Mouse (Mus musculus): Measurements from ENCODE around the gene Atp2b1. TPM values are rescaled to one million over a fixed set of nuclear protein-coding genes. Genes with fewer than 3 reads are reported as not detected.

Gene Atp2b1
- polyA plus RNA-seq, 1 experiment from 2014 or later: 105 TPM

DNA sequence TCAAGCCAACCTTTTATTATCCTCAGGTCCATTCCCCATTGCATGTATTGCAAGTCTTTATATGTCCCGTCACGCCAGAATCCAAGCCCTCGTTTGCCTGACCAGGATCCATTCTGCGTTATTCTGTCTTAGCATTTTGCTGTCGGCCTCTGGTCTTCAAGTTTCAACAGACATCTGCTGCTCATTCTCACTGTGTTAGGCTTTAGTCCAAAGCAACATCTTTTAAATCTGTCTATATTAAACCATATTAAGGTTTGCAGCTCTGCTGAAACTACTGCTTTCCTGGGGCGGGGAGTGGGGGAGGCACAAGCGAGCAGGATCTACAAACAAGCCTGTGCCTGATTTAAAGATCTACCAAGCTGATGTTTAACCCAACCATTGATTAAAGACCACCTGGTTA, 115.6 kb downstream of the Atp2b1 start:
- Histone ChIP-seq H3K4me1 (no peaks in the 10 kb centered on the region), H3K36me3 (peaks cover 19% of the 10 kb centered on the region), H3K4me3 (no peak overlapping the region), H3K27ac (no peak overlapping the region), H3K27me3 (ENCODE audit: low read depth, poor library complexity, severe bottlenecking) (no peaks in the 10 kb centered on the region), H3K9me3 (replicated peaks) (no peaks in the 10 kb centered on the region)
- no peak for DNase-seq (ENCODE audit: low spot score)
- 95% methylated on average over 7 of the region's 7 CpGs for WGBS

DNA sequence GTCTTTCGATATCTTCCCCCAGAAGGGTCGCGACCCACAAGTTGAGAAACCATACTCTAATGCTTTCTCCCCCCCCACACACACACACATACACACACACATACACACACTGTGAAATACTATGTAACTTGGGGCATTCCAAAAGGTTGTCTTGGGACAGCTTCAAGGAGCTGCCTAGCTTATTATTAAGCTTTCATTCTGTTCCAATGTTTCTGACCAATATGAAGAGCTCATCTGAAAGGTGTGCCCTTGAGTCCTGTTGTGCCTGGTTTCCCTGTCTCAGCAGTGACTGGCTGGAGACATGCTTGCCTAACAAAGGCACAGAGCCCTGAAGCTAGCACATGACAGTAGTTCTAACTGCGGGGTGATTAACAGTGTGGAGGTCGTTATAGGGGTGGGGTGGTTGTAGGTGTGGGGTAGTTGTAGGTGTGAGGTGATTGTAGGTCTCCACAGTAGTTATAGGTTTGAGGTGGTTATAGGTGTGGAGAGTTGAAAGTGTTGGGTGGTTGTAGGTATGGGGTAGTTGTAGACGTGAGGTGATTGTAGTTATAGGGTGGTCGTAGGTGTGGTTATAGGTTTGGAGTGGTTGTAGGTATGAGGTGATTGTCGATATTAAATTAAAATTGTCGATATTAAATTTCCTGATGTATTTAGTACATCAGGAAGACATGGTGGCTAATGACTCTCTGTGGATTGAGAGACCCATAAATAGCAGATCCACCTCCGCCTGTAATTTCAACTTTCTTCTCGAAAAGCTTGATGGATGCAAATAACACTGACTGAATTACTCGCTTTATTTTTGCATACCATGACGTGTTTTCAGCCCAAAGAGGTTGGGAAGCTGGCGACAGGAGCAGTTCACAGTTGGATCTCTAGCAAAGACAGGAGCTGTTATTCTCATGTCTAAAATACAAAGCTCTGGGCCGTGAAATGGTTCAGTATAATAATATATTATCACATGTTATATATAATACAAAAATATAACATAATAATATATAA, 119.9 kb downstream of the Atp2b1 start:
- peaks cover 7% of the 10 kb centered on the region; the same call in 1 of the 2 replicates for H3K4me1 ChIP-seq
- 93% methylated on average over 15 of the region's 15 CpGs for WGBS
- no peak for DNase-seq (ENCODE audit: low spot score)
- H3K27ac ChIP-seq: no peak overlapping the region
- H3K9me3 ChIP-seq (replicated peaks): no peaks in the 10 kb centered on the region
- H3K36me3 ChIP-seq: peaks cover 4% of the 10 kb centered on the region; the same call in 1 of the 2 replicates
- H3K4me3 ChIP-seq: no peak overlapping the region
- H3K27me3 ChIP-seq (ENCODE audit: low read depth, poor library complexity, severe bottlenecking): no peaks in the 10 kb centered on the region

DNA sequence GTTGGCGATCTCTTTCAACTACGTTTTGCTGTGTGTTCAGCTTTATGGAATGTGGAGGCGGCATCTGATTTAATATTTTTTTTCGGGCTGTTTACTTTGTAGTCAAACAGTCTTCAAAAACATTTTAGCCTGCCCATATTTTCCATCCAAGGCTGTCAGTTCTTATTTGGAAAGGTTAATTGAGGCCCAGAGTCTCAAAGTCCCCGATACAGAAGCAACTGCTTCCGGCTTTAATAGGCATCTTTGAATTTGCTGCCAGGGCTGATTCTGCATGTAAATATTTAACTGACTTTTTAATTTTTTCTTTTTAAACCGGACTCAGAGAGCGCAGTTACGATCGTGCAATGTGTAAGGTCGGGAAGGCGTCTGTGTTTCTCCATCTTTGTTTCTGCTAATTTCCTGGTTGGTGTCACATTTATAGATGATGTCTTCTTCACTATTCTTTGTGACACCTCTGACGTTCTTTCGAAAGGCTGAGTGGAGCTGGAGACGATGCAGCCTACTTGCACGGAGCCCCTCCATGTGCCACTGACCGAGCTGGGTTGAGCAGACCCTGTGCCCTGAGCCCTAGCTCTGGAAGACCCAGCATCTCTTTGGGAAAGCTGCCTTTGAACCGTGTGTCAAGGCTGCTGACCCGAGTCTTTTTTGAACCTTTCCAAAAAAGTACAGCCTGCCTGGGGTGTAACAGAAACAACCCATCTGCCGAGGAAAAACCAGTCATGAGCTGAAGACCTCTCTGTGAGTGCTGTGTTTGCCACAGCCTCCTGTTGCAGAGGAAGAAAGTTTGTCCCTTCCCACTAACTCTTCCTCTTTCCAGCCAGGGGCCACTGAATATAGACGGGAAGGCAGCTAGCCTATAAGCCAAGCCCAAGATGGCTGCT, 123.2 kb downstream of the Atp2b1 start:
- H3K27me3 ChIP-seq (ENCODE audit: low read depth, poor library complexity, severe bottlenecking): no peaks in the 10 kb centered on the region
- no peak overlapping the region for H3K4me3 ChIP-seq
- DNase-seq (ENCODE audit: low spot score): no peak
- WGBS: 87% methylated on average over 21 of the region's 21 CpGs
- no peaks in the 10 kb centered on the region for H3K36me3 ChIP-seq
- peaks cover 7% of the 10 kb centered on the region; the same call in 1 of the 2 replicates for H3K4me1 ChIP-seq
- H3K9me3 ChIP-seq (replicated peaks): no peaks in the 10 kb centered on the region
- H3K27ac ChIP-seq: no peak overlapping the region

GRCm38 (mm10) chr10:99038866-99039265, 124.7 kb downstream of the Atp2b1 start:
- Histone ChIP-seq H3K36me3 (no peaks in the 10 kb centered on the region), H3K27ac (no peak overlapping the region), H3K4me1 (peaks cover 7% of the 10 kb centered on the region; the same call in 1 of the 2 replicates), H3K4me3 (no peak overlapping the region), H3K27me3 (ENCODE audit: low read depth, poor library complexity, severe bottlenecking) (no peaks in the 10 kb centered on the region), H3K9me3 (replicated peaks) (no peaks in the 10 kb centered on the region)
- no peak for DNase-seq (ENCODE audit: low spot score)
- 72% methylated on average over 3 of the region's 3 CpGs for WGBS

- peaks cover 7% of the 10 kb centered on the region; the same call in 1 of the 2 replicates for H3K4me1 ChIP-seq
- no peak for DNase-seq (ENCODE audit: low spot score)
- no peak overlapping the region for H3K4me3 ChIP-seq
- H3K9me3 ChIP-seq (replicated peaks): no peaks in the 10 kb centered on the region
- no peaks in the 10 kb centered on the region for H3K27me3 ChIP-seq (ENCODE audit: low read depth, poor library complexity, severe bottlenecking)
- 92% methylated on average over 5 of the region's 5 CpGs for WGBS
- H3K27ac ChIP-seq: no peak overlapping the region
- no peaks in the 10 kb centered on the region for H3K36me3 ChIP-seq
Measured at GRCm38 (mm10) chr10:99040171-99040570, 126.0 kb downstream of the Atp2b1 start.

DNA sequence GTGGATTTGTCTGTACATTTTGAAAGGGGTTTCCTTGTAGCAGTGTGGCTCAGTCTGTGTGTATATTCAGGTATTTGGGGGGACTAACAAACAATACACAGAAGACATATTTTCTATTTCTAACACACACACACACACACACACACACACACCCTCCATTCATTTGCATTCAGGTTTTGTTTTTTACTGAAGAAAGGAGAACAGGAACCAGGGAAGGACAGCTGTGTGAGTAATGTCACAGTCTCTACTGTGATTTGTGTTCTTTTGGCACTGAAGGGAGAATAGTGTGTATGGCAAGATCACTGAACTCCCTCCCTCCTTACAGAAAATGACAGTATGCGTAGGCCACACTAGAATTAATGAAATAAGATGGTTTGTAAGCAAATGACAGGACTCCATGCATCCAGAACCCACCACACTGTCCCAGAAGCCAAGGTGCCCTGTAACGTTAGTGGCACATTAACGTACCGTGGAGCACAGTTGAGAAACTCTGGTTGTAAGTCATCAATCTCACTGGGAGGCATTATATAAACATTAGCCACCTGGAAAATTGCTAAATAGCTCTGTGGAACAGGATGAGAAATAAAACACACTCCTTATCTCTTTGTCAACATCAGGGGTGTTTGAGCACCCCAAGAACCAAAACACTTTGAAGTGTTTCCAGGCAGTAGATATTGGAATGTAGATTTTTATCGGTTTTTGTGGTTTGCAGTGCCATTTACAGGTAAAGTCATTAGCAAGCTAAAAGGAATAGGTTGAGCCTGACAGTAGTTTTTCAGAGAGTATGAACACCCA, 132.7 kb downstream of the Atp2b1 start:
- H3K4me1 ChIP-seq: no peaks in the 10 kb centered on the region
- WGBS: 60% methylated on average over 5 of the region's 5 CpGs
- no peaks in the 10 kb centered on the region for H3K27me3 ChIP-seq (ENCODE audit: low read depth, poor library complexity, severe bottlenecking)
- H3K27ac ChIP-seq: no peak overlapping the region
- no peak for DNase-seq (ENCODE audit: low spot score)
- H3K36me3 ChIP-seq: no peaks in the 10 kb centered on the region
- H3K9me3 ChIP-seq (replicated peaks): no peaks in the 10 kb centered on the region
- no peak overlapping the region for H3K4me3 ChIP-seq

GRCm38 (mm10) chr10:99047551-99047940, 133.3 kb downstream of the Atp2b1 start:
- H3K9me3 ChIP-seq (replicated peaks): no peaks in the 10 kb centered on the region
- H3K4me1 ChIP-seq: no peaks in the 10 kb centered on the region
- no peak overlapping the region for H3K27ac ChIP-seq
- no peak overlapping the region for H3K4me3 ChIP-seq
- no peak for DNase-seq (ENCODE audit: low spot score)
- WGBS: 84% methylated on average over 4 of the region's 4 CpGs
- H3K27me3 ChIP-seq (ENCODE audit: low read depth, poor library complexity, severe bottlenecking): no peaks in the 10 kb centered on the region
- H3K36me3 ChIP-seq: no peaks in the 10 kb centered on the region

DNA sequence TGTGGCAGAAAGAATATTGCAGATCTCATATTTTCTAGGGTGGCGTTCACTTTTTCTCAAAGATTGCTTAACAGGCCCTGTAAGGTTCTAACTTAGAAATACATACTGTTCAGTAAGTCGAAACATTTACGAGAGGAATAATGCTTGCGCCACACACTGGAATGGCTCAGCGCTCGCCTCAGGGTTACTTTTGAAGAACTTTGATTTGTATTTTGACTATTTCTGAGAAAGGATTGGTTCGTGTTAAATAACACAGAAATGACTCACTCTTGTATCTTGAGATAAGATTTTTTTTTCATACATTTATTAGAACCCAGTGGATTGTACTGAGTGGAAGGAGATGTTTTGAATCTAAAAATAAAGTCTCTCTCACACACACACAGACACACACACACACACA, 135.9 kb downstream of the Atp2b1 start:
- Histone ChIP-seq H3K4me1 (no peaks in the 10 kb centered on the region), H3K27me3 (ENCODE audit: low read depth, poor library complexity, severe bottlenecking) (no peaks in the 10 kb centered on the region), H3K9me3 (replicated peaks) (no peaks in the 10 kb centered on the region), H3K27ac (no peak overlapping the region), H3K4me3 (no peak overlapping the region), H3K36me3 (no peaks in the 10 kb centered on the region)
- WGBS: 92% methylated on average over 7 of the region's 7 CpGs
- DNase-seq (ENCODE audit: low spot score): no peak

DNA sequence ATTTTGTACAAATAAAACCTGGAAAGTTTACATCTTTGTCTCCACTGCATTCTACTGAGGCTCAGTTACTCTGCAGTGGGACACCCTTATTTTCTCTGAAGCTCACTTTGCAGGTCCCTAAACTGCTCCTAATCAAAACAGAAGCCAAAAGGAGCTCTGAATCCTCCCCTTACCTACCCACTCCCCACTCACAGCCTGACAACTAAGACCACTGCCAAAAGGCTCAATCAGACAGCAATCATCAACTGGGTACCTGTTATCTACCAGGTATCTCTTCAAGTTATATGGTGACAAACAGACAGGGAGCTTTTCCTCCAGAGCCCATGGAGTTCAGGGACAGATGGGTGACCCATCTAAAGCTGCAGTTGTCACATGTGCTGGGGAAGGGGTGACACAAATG, 138.9 kb downstream of the Atp2b1 start:
- no peak for DNase-seq (ENCODE audit: low spot score)

GRCm38 (mm10) chr10:99060588-99060987, 146.4 kb downstream of the Atp2b1 start:
- Histone ChIP-seq H3K36me3 (no peaks in the 10 kb centered on the region), H3K27me3 (ENCODE audit: low read depth, poor library complexity, severe bottlenecking) (no peaks in the 10 kb centered on the region), H3K9me3 (replicated peaks) (no peaks in the 10 kb centered on the region), H3K27ac (no peak overlapping the region), H3K4me1 (no peaks in the 10 kb centered on the region), H3K4me3 (no peak overlapping the region)
- DNase-seq (ENCODE audit: low spot score): no peak
- WGBS: 92% methylated on average over 7 of the region's 7 CpGs

More for the DNA sequence above, 138.9 kb downstream of the Atp2b1 start:
- H3K27me3 ChIP-seq (ENCODE audit: low read depth, poor library complexity, severe bottlenecking): no peaks in the 10 kb centered on the region
- H3K9me3 ChIP-seq (replicated peaks): no peaks in the 10 kb centered on the region
- no peak overlapping the region for H3K4me3 ChIP-seq
- no peaks in the 10 kb centered on the region for H3K4me1 ChIP-seq
- H3K27ac ChIP-seq: no peak overlapping the region
- no peaks in the 10 kb centered on the region for H3K36me3 ChIP-seq

- H3K4me3 ChIP-seq: no peak overlapping the region
- H3K27ac ChIP-seq: no peak overlapping the region
- no peaks in the 10 kb centered on the region for H3K9me3 ChIP-seq (replicated peaks)
- no peak for DNase-seq (ENCODE audit: low spot score)
- H3K27me3 ChIP-seq (ENCODE audit: low read depth, poor library complexity, severe bottlenecking): no peaks in the 10 kb centered on the region
- no peaks in the 10 kb centered on the region for H3K36me3 ChIP-seq
- WGBS: 92% methylated on average over 10 of the region's 10 CpGs
- H3K4me1 ChIP-seq: no peaks in the 10 kb centered on the region
Measured at GRCm38 (mm10) chr10:99061418-99061817, 147.2 kb downstream of the Atp2b1 start.

GRCm38 (mm10) chr10:99062546-99062945, 148.3 kb downstream of the Atp2b1 start:
- DNase-seq (ENCODE audit: low spot score): no peak
- no peak overlapping the region for H3K4me3 ChIP-seq
- H3K27ac ChIP-seq: no peak overlapping the region
- no peaks in the 10 kb centered on the region for H3K9me3 ChIP-seq (replicated peaks)
- 86% methylated on average over 5 of the region's 5 CpGs for WGBS
- no peaks in the 10 kb centered on the region for H3K4me1 ChIP-seq
- no peaks in the 10 kb centered on the region for H3K36me3 ChIP-seq
- H3K27me3 ChIP-seq (ENCODE audit: low read depth, poor library complexity, severe bottlenecking): no peaks in the 10 kb centered on the region
